Mouse (Mus musculus) liver, embryonic 13.5 days (tissue): ENCODE data around the gene Rasgef1b. TPM values are rescaled to one million over a fixed set of nuclear protein-coding genes. Genes with fewer than 3 reads are reported as not detected.
A peak's percentile ranks its signal among the peaks of the same experiment; 100 is the strongest.

ENCODE experiments used
- ATAC-seq: fragments of 200-750 bp; cut with Nextera tagmentation; 2 replicates; pipeline ENCODE4 v1.8.0; 2017; ENCODE audit warnings: low read depth, mild to moderate bottlenecking, moderate number of reproducible peaks, moderate library complexity
- DNase-seq: peaks from one replicate; pipeline ENCODE4 v3.0.0; 2022
- H3K27ac ChIP-seq: fragments of 300-500 bp; sonication (generic); 2 replicates; pipeline ENCODE4 v1.5.1; 2015; ENCODE audit warnings: moderate library complexity, mild to moderate bottlenecking, inconsistent platforms
- H3K27me3 ChIP-seq: fragments of 300-500 bp; sonication (generic); 2 replicates; pipeline ENCODE4 v1.6.1; 2015; ENCODE audit warnings: mild to moderate bottlenecking, inconsistent platforms
- H3K36me3 ChIP-seq: fragments of 300-500 bp; sonication (generic); 2 replicates; pipeline ENCODE4 v1.6.1; 2015; ENCODE audit warnings: mild to moderate bottlenecking, inconsistent platforms
- H3K4me1 ChIP-seq: fragments of 300-500 bp; sonication (generic); replicated peaks from 2 replicates; pipeline ENCODE4 v1.6.1; 2015; ENCODE audit warnings: inconsistent platforms
- H3K4me2 ChIP-seq: fragments of 300-500 bp; sonication (generic); 2 replicates; pipeline ENCODE4 v1.6.1; 2015; ENCODE audit warnings: inconsistent platforms, mild to moderate bottlenecking, moderate library complexity
- H3K4me3 ChIP-seq: fragments of 300-500 bp; sonication (generic); replicated peaks from 2 replicates; pipeline ENCODE4 v1.5.1; 2015; ENCODE audit warnings: mild to moderate bottlenecking, inconsistent platforms
- H3K9ac ChIP-seq: fragments of 300-500 bp; sonication (generic); 2 replicates; pipeline ENCODE4 v1.6.1; 2015; ENCODE audit warnings: mild to moderate bottlenecking, inconsistent platforms
- H3K9me3 ChIP-seq: fragments of 300-500 bp; sonication (generic); replicated peaks from 2 replicates; pipeline ENCODE4 v1.6.1; 2016; ENCODE audit warnings: inconsistent platforms
- WGBS: fragments of 180-500 bp; shearing (Covaris S2); methylation state at CpG from one replicate; pipeline ENCODE4 v1.1.7; 2015; ENCODE audit not compliant: insufficient replicate concordance; 5-methylcytosine and 5-hydroxymethylcytosine counted together
- polyA plus RNA-seq: library from polyadenylated mRNA; unstranded; fragments of >200 nt; fragmentation: Nextera tagmentation; extraction: Ambion mirVana; gene quantifications from 2 replicates; pipeline ENCODE4 v1.2.1, GENCODE M21; 2015

Rasgef1b gene
- polyA plus RNA-seq, 1 experiment from 2014 or later, result 4.3 TPM

- Histone ChIP-seq H3K4me1 (no peaks in the 10 kb centered on the region), H3K4me2 (no peak overlapping the region), H3K27me3 (no peaks in the 10 kb centered on the region), H3K27ac (no peak overlapping the region), H3K9ac (no peak overlapping the region), H3K9me3 (no peaks in the 10 kb centered on the region), H3K36me3 (no peaks in the 10 kb centered on the region), H3K4me3 (no peak overlapping the region)
- ATAC-seq (no peak), DNase-seq (no peak)
- WGBS, result 69% methylated on average over 5 of the region's 5 CpGs
Observed at GRCm38 (mm10) chr5:99701811-99702210, 27.1 kb downstream of the Rasgef1b start.

- H3K27me3 ChIP-seq, result no peaks in the 10 kb centered on the region
Observed at GRCm38 (mm10) chr5:99694712-99695360, 34.0 kb downstream of the Rasgef1b start.

GRCm38 (mm10) chr5:99689909-99690308, 39.0 kb downstream of the Rasgef1b start:
- WGBS, result 15% methylated on average over 7 of the region's 7 CpGs

More at GRCm38 (mm10) chr5:99694712-99695360, 34.0 kb downstream of the Rasgef1b start:
- 75% methylated on average over 13 of the region's 13 CpGs for WGBS
- ATAC-seq (no peak), DNase-seq (no peak)
- H3K9me3 ChIP-seq, result no peaks in the 10 kb centered on the region
- no peak overlapping the region for H3K9ac ChIP-seq
- no peak overlapping the region for H3K27ac ChIP-seq
- H3K4me1 ChIP-seq, result peaks cover 4% of the 10 kb centered on the region; the same call in 1 of the 2 replicates
- no peak overlapping the region for H3K4me2 ChIP-seq
- no peak overlapping the region for H3K4me3 ChIP-seq
- H3K36me3 ChIP-seq, result no peaks in the 10 kb centered on the region

GRCm38 (mm10) chr5:99687894-99688293, 41.0 kb downstream of the Rasgef1b start:
- Histone ChIP-seq H3K4me2 (no peak overlapping the region), H3K4me1 (peaks cover 6% of the 10 kb centered on the region; the same call in 1 of the 2 replicates), H3K4me3 (no peak overlapping the region), H3K27ac (no peak overlapping the region), H3K36me3 (no peaks in the 10 kb centered on the region), H3K9me3 (no peaks in the 10 kb centered on the region), H3K27me3 (no peaks in the 10 kb centered on the region), H3K9ac (no peak overlapping the region)
- no peak for ATAC-seq
- 44% methylated on average over 6 of the region's 6 CpGs for WGBS
- no peak for DNase-seq

More at GRCm38 (mm10) chr5:99689909-99690308, 39.0 kb downstream of the Rasgef1b start:
- no peak; the same call in 1 of the 2 replicates for ATAC-seq
- Histone ChIP-seq H3K4me2 (no peak overlapping the region), H3K4me3 (no peak overlapping the region), H3K36me3 (no peaks in the 10 kb centered on the region), H3K27me3 (no peaks in the 10 kb centered on the region), H3K4me1 (peaks cover 6% of the 10 kb centered on the region; the same call in 1 of the 2 replicates), H3K9me3 (no peaks in the 10 kb centered on the region), H3K9ac (no peak overlapping the region), H3K27ac (no peak overlapping the region)
- no peak for DNase-seq

- Histone ChIP-seq H3K27ac (no peak overlapping the region), H3K4me3 (no peak overlapping the region), H3K4me1 (no peaks in the 10 kb centered on the region), H3K9ac (no peak overlapping the region), H3K9me3 (no peaks in the 10 kb centered on the region), H3K27me3 (no peaks in the 10 kb centered on the region), H3K4me2 (no peak overlapping the region), H3K36me3 (no peaks in the 10 kb centered on the region)
- no peak for DNase-seq
- no peak for ATAC-seq
- WGBS, result 39% methylated on average over 2 of the region's 2 CpGs
Observed at GRCm38 (mm10) chr5:99684023-99684422, 44.8 kb downstream of the Rasgef1b start.

- ATAC-seq, result 0 out of 2 replicates have a peak, but pooled peaks have one; percentile 31
- Histone ChIP-seq H3K27ac (no peak overlapping the region), H3K36me3 (no peaks in the 10 kb centered on the region), H3K4me3 (no peak overlapping the region), H3K9me3 (no peaks in the 10 kb centered on the region), H3K27me3 (no peaks in the 10 kb centered on the region), H3K4me2 (no peak overlapping the region), H3K9ac (no peak overlapping the region), H3K4me1 (no peaks in the 10 kb centered on the region)
- no peak for DNase-seq
- 22% methylated on average over 9 of the region's 9 CpGs for WGBS
Observed at GRCm38 (mm10) chr5:99669971-99670571, 58.8 kb downstream of the Rasgef1b start.

- 42% methylated on average over 5 of the region's 5 CpGs for WGBS
Observed at GRCm38 (mm10) chr5:99656024-99656423, 72.8 kb downstream of the Rasgef1b start.

GRCm38 (mm10) chr5:99652931-99653330, 75.9 kb downstream of the Rasgef1b start:
- ATAC-seq (no peak), DNase-seq (no peak)
- Histone ChIP-seq H3K27me3 (no peaks in the 10 kb centered on the region), H3K4me2 (no peak overlapping the region), H3K36me3 (no peaks in the 10 kb centered on the region), H3K4me1 (peaks cover 8% of the 10 kb centered on the region; the same call in 1 of the 2 replicates), H3K9ac (no peak overlapping the region), H3K4me3 (no peak overlapping the region), H3K27ac (no peak overlapping the region), H3K9me3 (no peaks in the 10 kb centered on the region; the same call in 1 of the 2 replicates)
- WGBS, result 68% methylated on average over 10 of the region's 10 CpGs

More at GRCm38 (mm10) chr5:99656024-99656423, 72.8 kb downstream of the Rasgef1b start:
- H3K4me2 ChIP-seq, result no peak overlapping the region
- H3K4me3 ChIP-seq, result no peak overlapping the region
- no peak overlapping the region for H3K27ac ChIP-seq
- DNase-seq (no peak), ATAC-seq (no peak)
- no peaks in the 10 kb centered on the region for H3K36me3 ChIP-seq
- H3K27me3 ChIP-seq, result no peaks in the 10 kb centered on the region
- H3K4me1 ChIP-seq, result peaks cover 6% of the 10 kb centered on the region; the same call in 1 of the 2 replicates
- H3K9me3 ChIP-seq, result no peaks in the 10 kb centered on the region; the same call in 1 of the 2 replicates
- no peak overlapping the region for H3K9ac ChIP-seq

- no peak for ATAC-seq
- H3K4me1 ChIP-seq, result peaks cover 4% of the 10 kb centered on the region; the same call in 1 of the 2 replicates
- no peak overlapping the region for H3K4me3 ChIP-seq
- H3K27ac ChIP-seq, result no peak overlapping the region
- H3K9me3 ChIP-seq, result no peaks in the 10 kb centered on the region
- no peaks in the 10 kb centered on the region for H3K36me3 ChIP-seq
- WGBS, result 84% methylated on average over 6 of the region's 6 CpGs
- H3K27me3 ChIP-seq, result no peaks in the 10 kb centered on the region
- no peak overlapping the region for H3K9ac ChIP-seq
- H3K4me2 ChIP-seq, result no peak overlapping the region
- DNase-seq, result no peak
Observed at GRCm38 (mm10) chr5:99641407-99641806, 87.5 kb downstream of the Rasgef1b start.

- no peaks in the 10 kb centered on the region for H3K9me3 ChIP-seq
- DNase-seq (no peak), ATAC-seq (no peak)
- 12% methylated on average over 7 of the region's 7 CpGs for WGBS
- no peak overlapping the region; the same call in 1 of the 2 replicates for H3K27ac ChIP-seq
- H3K9ac ChIP-seq, result no peak overlapping the region
- H3K4me3 ChIP-seq, result no peak overlapping the region
- H3K4me1 ChIP-seq, result peaks cover 41% of the 10 kb centered on the region
- H3K4me2 ChIP-seq, result no peak overlapping the region
- no peaks in the 10 kb centered on the region for H3K27me3 ChIP-seq
- no peaks in the 10 kb centered on the region for H3K36me3 ChIP-seq
Observed at GRCm38 (mm10) chr5:99636575-99636974, 92.3 kb downstream of the Rasgef1b start.

GRCm38 (mm10) chr5:99634010-99634541, 94.8 kb downstream of the Rasgef1b start:
- peaks cover 47% of the 10 kb centered on the region for H3K4me1 ChIP-seq
- H3K4me3 ChIP-seq, result no peak overlapping the region
- H3K27me3 ChIP-seq, result no peaks in the 10 kb centered on the region
- no peak for DNase-seq
- H3K4me2 ChIP-seq, result no peak overlapping the region
- H3K36me3 ChIP-seq, result no peaks in the 10 kb centered on the region
- no peak overlapping the region for H3K27ac ChIP-seq
- no peak for ATAC-seq
- WGBS, result 74% methylated on average over 8 of the region's 8 CpGs
- no peaks in the 10 kb centered on the region for H3K9me3 ChIP-seq
- no peak overlapping the region for H3K9ac ChIP-seq
